Mouse (Mus musculus): ENCODE measurements around the gene Itpk1.

GRCm38 (mm10) chr12:102599801-102600200 is 104.9 kb downstream of the Itpk1 start:
- TF ChIP-seq CTCF (IDR thresholded peaks at IDR 0.05; ENCODE audit: control insufficient read depth, insufficient read depth, insufficient read length) (no peak), USF1 (IDR thresholded peaks at IDR 0.05; ENCODE audit: low read depth) (no peak), MAX (IDR thresholded peaks at IDR 0.05) (no peak), CEBPB (IDR thresholded peaks at IDR 0.05; ENCODE audit: low read depth) (no peak)

Data from C2C12 (cell line).